Mouse (Mus musculus) brown adipose tissue, adult 24 weeks (tissue): ENCODE data around the gene Rps27l. TPM values are rescaled to one million over a fixed set of nuclear protein-coding genes. Genes with fewer than 3 reads are reported as not detected.
A peak's percentile ranks its signal among the peaks of the same experiment; 100 is the strongest.

Experiments
- H3K27ac ChIP-seq: fragments of 200-500 bp; replicated peaks from 2 replicates; pipeline ENCODE4 v1.5.1; 2012; ENCODE audit warnings: low read depth, mild to moderate bottlenecking, low read length
- H3K4me1 ChIP-seq: fragments of 200-500 bp; 2 replicates; pipeline ENCODE4 v1.6.1; 2012; ENCODE audit warnings: low read length, mixed read lengths; ENCODE audit not compliant: control insufficient read depth, insufficient read depth, insufficient read length
- H3K4me3 ChIP-seq: fragments of 200-500 bp; 2 replicates; pipeline ENCODE4 v1.5.1; 2012; ENCODE audit warnings: low read depth, mild to moderate bottlenecking, low read length, moderate library complexity; ENCODE audit not compliant: insufficient read depth
- polyA plus RNA-seq: library from polyadenylated mRNA; stranded (reverse); fragments of >200 nt; gene quantifications from 2 replicates; pipeline ENCODE4 v1.2.4, GENCODE M21; 2012; ENCODE audit not compliant: missing spikeins, insufficient read depth, insufficient read length

The Rps27l gene
- polyA plus RNA-seq, 1 experiment: 811 TPM

DNA sequence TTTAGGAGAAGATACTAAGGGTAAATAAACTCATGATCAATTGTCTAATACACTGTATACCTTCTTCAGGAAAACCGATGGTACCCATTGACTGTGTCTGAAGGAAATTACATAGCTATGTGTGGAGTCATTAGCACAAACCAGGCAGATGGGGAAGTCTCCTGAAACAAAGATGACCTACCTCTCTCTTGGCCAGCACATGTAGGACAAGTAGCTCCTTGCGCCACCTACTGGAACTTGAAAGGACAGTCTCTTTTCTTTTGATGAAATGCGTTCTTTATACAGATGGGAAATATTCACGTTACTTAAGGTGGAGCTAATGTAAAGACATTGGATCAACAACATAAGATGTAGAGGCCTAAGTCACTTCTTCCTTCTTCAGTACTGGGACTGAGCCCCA is 7.0 kb upstream of the Rps27l start:
- Histone ChIP-seq H3K4me1 (no peaks in the 10 kb centered on the region), H3K4me3 (no peak overlapping the region), H3K27ac (no peak overlapping the region)

DNA sequence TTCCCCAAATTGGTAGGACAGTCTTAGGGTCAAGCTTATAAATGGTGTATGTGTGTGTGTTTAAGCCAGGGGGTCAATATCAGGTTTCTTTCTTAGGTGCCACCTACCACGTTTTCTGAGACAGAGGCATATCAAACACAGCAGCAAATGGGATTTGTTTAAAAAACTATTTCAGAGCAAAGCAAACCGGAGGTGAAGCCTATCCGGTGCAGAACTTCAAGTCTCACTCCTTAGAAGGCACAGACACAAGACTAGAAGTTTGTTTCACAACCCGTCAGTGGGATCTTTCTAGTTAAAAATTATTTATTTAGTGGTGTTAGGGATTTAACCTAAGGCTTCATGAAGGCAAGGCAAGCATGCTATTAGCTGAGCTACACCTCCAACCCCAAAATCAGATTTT is 725 bp upstream of the Rps27l start:
- H3K4me1 ChIP-seq: no peaks in the 10 kb centered on the region; the same call in 1 of the 2 replicates
- H3K4me3 ChIP-seq: peak overlapping the region; percentile 86
- peak overlapping the region; percentile 86 for H3K27ac ChIP-seq

DNA sequence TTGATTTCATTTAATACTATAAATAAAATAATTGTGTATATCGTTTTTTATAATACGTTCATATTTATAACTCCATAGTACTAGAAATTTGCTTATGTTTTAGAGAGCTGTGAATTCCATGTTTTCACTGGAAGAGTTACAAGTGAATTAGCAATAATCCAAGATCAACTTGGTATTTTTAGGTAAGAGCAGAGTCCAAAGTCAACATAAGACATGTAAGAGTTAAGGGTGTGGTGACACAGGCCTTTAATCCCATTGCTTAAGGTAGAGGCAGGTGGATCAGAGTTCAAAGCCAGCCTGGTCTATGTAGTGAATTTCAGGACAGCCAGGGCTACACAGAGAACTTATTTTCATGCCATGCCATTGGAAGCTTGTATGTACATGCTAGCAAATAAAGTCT is 2.6 kb downstream of the Rps27l start:
- H3K27ac ChIP-seq: no peak overlapping the region
- H3K4me1 ChIP-seq: no peaks in the 10 kb centered on the region; the same call in 1 of the 2 replicates

DNA sequence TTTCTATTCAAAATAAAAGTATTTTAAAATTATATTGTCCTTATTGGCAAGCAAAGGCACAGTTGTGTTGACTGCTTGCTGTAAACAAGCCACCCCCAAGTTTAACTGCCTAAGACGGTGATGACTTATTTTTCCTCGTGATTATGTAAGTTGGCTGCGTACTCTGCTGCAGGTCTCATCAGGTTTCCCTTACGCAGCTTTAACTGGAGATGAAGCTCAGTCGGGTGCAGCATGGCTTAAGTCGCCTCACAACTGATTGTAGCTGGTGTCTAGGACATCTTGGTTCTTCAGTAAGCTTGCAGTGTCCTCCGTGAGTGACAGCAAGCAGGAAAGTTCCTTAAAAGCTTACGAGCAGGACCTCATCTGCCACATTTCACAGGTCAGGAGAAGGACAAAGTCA is 6.4 kb downstream of the Rps27l start:
- Histone ChIP-seq H3K27ac (no peak overlapping the region), H3K4me3 (no peak overlapping the region), H3K4me1 (0 out of 2 replicates have a peak, but pooled peaks cover 2% of the 10 kb centered on the region)

More for the DNA sequence above, 2.6 kb downstream of the Rps27l start:
- H3K4me3 ChIP-seq: no peak overlapping the region

DNA sequence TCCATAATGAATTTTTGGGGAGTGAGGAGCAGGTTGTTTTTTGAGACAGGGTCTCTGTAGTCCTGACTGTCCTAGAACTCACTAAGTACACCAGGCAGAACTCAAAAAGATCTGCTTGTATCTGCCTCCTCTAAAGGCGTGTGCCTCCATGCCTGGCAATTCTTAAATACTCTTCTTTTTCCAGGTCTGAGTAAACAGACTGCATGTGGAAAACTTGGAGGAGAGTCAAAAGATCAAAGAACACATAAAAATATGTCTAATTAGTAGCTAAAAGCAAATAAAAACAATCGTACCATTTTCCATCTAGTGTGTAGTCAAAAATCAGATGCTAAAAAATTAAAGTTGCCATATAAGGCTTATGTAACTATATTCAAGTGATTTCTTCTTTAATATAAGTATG is 7.0 kb downstream of the Rps27l start:
- H3K4me3 ChIP-seq: no peak overlapping the region
- H3K27ac ChIP-seq: no peak overlapping the region
- H3K4me1 ChIP-seq: peaks cover 5% of the 10 kb centered on the region; the same call in 1 of the 2 replicates

DNA sequence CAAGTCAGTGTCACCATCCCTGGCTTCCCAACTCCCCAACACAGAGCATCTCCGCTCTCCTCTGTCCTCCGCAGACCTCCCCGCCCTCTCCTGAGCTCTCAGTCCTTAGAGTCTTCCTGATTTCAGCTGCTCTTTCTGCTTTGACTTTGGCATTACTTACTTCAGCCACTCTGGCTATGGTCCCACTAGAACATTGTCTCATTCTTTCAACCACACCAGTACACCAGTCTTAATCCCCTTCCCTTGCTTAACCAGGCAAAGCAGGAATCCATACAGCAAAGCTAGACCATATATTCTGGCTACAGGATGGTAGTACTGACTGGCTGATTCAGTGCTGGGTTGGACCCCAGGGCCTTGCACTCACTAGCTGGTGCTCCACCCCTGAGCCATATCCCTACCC is 11.6 kb downstream of the Rps27l start:
- H3K4me1 ChIP-seq: peaks cover 5% of the 10 kb centered on the region; the same call in 1 of the 2 replicates
- no peak overlapping the region for H3K27ac ChIP-seq
- H3K4me3 ChIP-seq: no peak overlapping the region

DNA sequence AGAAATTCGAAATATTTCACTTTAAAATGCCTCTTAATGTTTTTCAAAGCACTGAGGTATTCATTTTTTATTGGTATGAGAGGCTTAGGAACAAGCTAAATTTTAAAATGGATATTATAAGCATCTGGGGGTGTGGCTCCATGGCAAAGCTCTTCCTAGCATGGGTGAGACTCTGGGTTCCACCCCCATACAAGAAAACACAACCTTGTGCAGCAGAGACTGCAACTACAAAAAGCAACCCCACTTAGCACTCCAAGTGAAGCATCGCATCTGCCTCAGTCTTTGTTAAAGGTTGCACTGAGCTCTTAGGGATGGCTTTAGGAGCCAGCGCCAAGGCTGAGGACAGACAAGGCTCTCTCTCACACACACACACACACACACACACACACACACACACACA is 15.6 kb downstream of the Rps27l start:
- Histone ChIP-seq H3K27ac (no peak overlapping the region), H3K4me3 (no peak overlapping the region), H3K4me1 (peaks cover 5% of the 10 kb centered on the region; the same call in 1 of the 2 replicates)

DNA sequence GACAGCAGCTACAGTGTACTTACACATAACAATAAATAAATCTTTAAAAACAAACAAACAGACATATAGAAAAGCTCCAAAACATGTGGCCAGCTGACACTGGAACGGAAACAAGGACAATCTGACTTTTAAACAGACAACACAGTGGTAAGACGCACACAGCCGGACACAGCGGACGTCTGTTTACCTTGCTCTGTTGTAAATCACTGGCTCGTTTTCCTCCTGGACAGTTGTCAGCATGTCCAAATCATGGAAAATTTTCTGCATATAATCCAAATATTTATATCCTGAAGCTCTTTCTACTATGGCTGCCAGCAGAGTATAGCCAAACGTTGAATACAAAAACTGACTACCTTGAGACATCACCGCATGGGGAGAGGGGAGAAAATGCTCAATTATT is 21.6 kb downstream of the Rps27l start:
- Histone ChIP-seq H3K4me1 (no peaks in the 10 kb centered on the region), H3K4me3 (no peak overlapping the region), H3K27ac (no peak overlapping the region)

DNA sequence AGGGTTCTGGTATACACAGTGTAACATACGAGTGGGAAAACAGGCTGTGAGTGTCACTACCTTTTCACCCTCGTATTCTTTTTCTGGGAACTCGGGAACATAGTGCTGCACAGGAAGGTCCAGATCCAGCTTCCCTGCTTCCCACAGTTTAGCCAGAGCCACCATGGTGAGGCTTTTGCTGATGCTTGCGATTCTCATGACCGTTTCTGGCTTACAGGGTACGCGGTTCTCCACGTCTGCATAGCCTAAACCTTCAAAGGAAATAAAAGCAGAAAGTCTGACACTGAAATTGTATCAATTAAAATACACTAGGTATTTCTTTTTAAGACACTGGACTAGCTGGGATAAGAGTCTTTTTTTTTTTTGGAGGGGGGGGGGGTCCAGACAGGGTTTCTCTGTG is 25.2 kb downstream of the Rps27l start:
- Histone ChIP-seq H3K27ac (no peak overlapping the region), H3K4me3 (no peak overlapping the region), H3K4me1 (no peaks in the 10 kb centered on the region)

DNA sequence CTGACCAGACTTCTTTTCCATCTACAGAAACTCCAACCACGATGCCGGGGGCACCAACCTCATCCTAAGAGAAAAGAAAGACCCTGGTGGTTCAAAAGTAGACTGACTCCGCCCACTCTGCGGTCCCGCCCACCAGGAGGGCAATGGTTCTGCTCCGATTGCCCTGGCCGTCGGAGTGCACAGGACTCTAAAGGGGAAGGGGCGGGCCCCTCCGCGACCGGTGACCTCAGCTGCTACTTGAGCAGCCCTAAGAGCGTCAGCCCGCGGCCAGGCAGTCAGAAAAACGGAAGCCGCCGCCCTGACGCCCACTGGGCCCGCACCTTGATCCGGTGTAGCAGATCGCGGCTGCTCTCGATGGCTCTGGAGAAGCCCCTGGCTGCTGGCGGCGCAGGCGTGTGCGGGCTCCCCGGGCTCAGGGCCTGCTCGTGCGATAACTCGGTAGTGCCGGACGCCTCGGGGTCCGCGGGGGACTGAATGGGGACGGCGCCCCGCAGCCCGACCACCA is 28.9 kb downstream of the Rps27l start:
- no peaks in the 10 kb centered on the region for H3K4me1 ChIP-seq
- H3K27ac ChIP-seq: peak overlapping the region; percentile 55
- peak overlapping the region; percentile 94 for H3K4me3 ChIP-seq

DNA sequence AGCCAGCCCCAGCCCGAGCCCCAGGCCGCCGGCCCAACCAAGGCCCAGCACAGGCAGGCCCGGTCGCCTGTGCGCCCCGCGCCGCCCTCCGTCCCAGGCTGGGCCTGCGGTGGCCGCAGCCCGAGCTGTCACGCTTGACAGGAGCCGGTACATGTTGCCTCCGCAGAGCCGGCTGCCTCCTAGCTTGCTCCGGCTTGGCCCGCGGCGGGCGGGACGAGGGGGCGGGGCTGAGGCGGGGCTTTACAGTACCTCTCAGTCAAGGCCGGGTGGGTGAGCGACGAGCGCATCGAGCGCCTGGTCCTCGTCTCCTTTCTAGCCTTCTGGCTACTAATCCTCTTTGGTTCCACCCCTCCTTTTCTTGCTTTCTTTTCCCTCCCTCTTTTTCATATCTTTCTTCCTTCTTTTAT is 29.4 kb downstream of the Rps27l start, which contains the start of gene Lactb:
Gene Lactb, minus strand, starts transcription at position 246 of the 407 bp plus-strand sequence.
- no peaks in the 10 kb centered on the region for H3K4me1 ChIP-seq
- peak within 1 kb of the TSS; percentile 55 for H3K27ac ChIP-seq

DNA sequence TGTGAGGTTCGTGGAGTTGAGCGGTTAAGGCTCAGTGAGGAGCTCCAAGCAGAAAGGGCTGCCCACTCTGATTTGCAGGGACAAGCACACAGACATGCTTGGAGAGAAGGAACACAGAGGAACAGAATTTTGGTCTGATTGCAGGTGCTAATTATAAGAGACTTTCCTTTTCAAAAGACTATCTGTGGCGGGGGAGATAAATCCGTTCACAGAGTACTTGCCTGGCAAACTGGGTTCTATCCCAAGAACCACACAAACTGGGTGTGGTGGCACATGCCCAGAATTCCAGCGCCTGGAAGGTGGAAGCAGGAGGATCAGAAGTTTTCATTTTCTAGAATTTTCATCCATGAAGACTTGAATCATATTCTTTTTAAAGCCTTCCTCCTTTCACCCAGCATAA is 31.2 kb downstream of the Rps27l start:
- Histone ChIP-seq H3K4me3 (no peak overlapping the region), H3K27ac (no peak overlapping the region), H3K4me1 (no peaks in the 10 kb centered on the region)

More for the DNA sequence above, 29.4 kb downstream of the Rps27l start, which contains the start of gene Lactb:
- peak within 1 kb of the TSS; percentile 94 for H3K4me3 ChIP-seq

DNA sequence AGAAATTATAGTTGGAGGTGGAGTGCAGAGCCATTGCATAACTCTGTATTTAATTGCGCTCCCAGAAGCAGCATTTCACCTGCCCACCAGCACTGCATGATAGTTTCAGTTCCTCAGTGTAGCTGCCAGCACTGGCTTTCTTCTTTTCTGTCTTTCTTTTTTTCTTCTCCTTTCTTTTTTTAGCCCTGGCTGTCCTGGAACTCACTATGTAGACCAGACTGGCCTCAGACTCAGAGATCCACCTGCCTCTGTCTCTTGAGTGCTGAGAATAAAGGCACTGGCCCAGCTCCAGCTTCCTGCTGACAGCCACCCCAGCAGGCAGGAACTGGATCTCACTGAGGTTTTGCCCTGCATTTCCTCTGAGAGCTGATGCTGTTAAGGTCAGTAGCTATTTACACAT is 32.1 kb downstream of the Rps27l start:
- Histone ChIP-seq H3K4me1 (no peaks in the 10 kb centered on the region), H3K27ac (no peak overlapping the region), H3K4me3 (no peak overlapping the region)

DNA sequence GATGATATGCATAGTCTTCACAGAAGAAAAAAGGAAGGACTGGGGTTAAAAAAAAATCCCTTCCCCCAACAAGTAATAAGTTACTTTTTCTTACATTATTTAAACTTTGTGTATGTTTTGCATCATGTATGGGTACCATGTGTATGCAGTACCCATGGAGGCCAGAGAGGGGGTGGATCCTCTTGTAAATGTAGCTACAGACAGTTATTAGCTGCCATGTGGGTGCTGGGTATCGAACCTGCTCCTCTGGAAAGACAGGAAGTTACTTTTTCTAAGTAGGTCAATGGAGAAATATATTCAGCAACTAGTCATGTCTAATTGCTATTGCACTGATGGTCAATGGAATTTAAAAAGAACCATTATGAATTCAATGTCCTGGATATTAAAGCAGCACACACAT is 32.6 kb downstream of the Rps27l start:
- Histone ChIP-seq H3K27ac (no peak overlapping the region), H3K4me3 (no peak overlapping the region), H3K4me1 (no peaks in the 10 kb centered on the region)

DNA sequence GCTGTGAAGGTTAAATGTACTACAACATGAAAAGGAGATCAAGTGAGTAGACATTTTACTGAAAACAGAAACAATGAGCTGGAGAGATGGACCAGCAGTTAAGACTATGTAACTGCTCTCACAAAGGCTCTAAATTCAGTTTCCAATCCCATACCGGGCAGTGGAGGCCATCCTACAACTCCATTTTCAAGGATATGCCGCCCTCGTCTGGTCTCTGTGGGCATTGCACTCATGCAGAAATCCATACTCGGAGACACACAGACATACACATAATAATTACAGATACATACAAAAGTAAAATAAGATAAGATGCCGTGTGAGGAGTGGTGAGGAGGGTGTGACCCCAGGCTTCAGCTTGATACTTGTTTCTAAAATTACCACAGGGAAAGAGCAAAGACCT is 34.6 kb downstream of the Rps27l start:
- no peaks in the 10 kb centered on the region for H3K4me1 ChIP-seq
- H3K27ac ChIP-seq: no peak overlapping the region
- H3K4me3 ChIP-seq: no peak overlapping the region

DNA sequence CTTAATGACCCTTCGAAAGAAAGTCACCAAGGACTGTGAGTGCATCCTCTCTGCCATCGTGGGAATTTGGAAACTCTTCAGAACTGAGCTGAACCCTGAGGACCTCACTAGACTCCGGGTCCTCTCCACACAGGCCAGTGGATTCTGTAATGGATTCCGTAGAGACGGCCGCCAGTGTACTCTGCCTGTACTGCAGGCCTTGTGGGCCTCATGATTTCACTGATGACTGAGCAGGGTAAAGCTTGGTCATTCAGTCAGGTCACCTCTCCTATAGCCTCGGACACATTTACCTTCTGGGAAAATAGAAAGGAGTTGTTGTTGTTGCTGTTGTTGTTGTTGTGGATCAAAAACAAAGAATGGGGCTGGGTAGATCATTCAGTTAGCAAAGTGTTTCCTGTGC is 36.2 kb downstream of the Rps27l start:
- H3K4me3 ChIP-seq: no peak overlapping the region
- no peaks in the 10 kb centered on the region for H3K4me1 ChIP-seq

More for the DNA sequence above, 36.2 kb downstream of the Rps27l start:
- H3K27ac ChIP-seq: no peak overlapping the region
